Mouse (Mus musculus) left cerebral cortex, adult 2 months (tissue): Measurements from ENCODE around the gene Manba. TPM values are rescaled to one million over a fixed set of nuclear protein-coding genes. Genes with fewer than 3 reads are reported as not detected.
"Not testable (repeated sequence)": the region's sequence is repeated elsewhere in the genome, so short reads cannot be mapped to it uniquely, and the experiment has no call there.

Experiments used
- DNase-seq, 2 experiments: peaks; one replicate each; pipeline ENCODE4 v3.0.0; 2021 to 2022; ENCODE audit warnings: low spot score in 2 of 2, mixed read lengths in 1 of 2; ENCODE audit errors: extremely low spot score in 1 of 2
- H3K27ac ChIP-seq: fragments of 200-600 bp; 2 replicates; pipeline ENCODE4 v1.8.1; 2022
- H3K4me3 ChIP-seq: fragments of 200-600 bp; 2 replicates; pipeline ENCODE4 v1.8.1; 2022
- CTCF ChIP-seq: fragments of 200-600 bp; IDR thresholded peaks from 2 replicates; pipeline ENCODE4 v1.8.1; 2022; ENCODE audit warnings: antibody characterized with exemption, mild to moderate bottlenecking, moderate library complexity
- intact Hi-C: fragments of 180-260 bp; cut with DNase I; formaldehyde crosslinking; loops from one replicate; pipeline ENCODE4 v1.15.1; 2025
- total RNA-seq, 2 experiments: library from RNA; stranded (reverse); gene quantifications; 2 replicates each; pipeline ENCODE4 v1.2.3; 2021

Manba gene
- total RNA-seq, 2 experiments from 2014 or later, result 8.9 to 15.5 TPM

GRCm38 (mm10) chr3:135489865-135490520, 4.6 kb downstream of the Manba start:
- H3K27ac ChIP-seq, result no peak overlapping the region
- no peak overlapping the region for H3K4me3 ChIP-seq
- intact Hi-C loops, result no loop called here
- TF ChIP-seq CTCF, result no peak
- DNase-seq, result no peak

GRCm38 (mm10) chr3:135491102-135491501, 5.7 kb downstream of the Manba start:
- no peak overlapping the region for H3K4me3 ChIP-seq
- no peak for TF ChIP-seq CTCF
- DNase-seq, result no peak
- H3K27ac ChIP-seq, result no peak overlapping the region
- intact Hi-C loops, result no loop called here

GRCm38 (mm10) chr3:135493320-135493719, 7.9 kb downstream of the Manba start:
- H3K4me3 ChIP-seq, DNase-seq, intact Hi-C loops, H3K27ac ChIP-seq: not testable (repeated sequence)

GRCm38 (mm10) chr3:135497956-135498355, 12.5 kb downstream of the Manba start:
- intact Hi-C loops, DNase-seq, H3K27ac ChIP-seq, H3K4me3 ChIP-seq: not testable (repeated sequence)

- TF ChIP-seq CTCF, result no peak
- intact Hi-C loops, result no loop called here
- no peak for DNase-seq
- Histone ChIP-seq H3K27ac (no peak overlapping the region), H3K4me3 (no peak overlapping the region)
These were observed 13.5 kb downstream of the Manba start for GRCm38 (mm10) chr3:135498891-135499290.

- no peak overlapping the region for H3K27ac ChIP-seq
- no peak for DNase-seq
- intact Hi-C loops, result no loop called here
- TF ChIP-seq CTCF, result no peak
- H3K4me3 ChIP-seq, result no peak overlapping the region
These were observed 17.7 kb downstream of the Manba start for GRCm38 (mm10) chr3:135503160-135503559.

- intact Hi-C loops, result loop anchor here (2.0 kb wide), 1 partner anchor 103 kb away; no protein-coding TSS in a partner anchor
- peak; percentile 20 to 43 for DNase-seq
- H3K4me3 ChIP-seq, result no peak overlapping the region
- H3K27ac ChIP-seq, result no peak overlapping the region
- TF ChIP-seq CTCF, result peak; percentile 83
These were observed 20.0 kb downstream of the Manba start for GRCm38 (mm10) chr3:135505369-135505909.

- TF ChIP-seq CTCF, result no peak
- intact Hi-C loops, result loop anchor here (2.0 kb wide), 1 partner anchor 103 kb away; no protein-coding TSS in a partner anchor
- Histone ChIP-seq H3K27ac (no peak overlapping the region), H3K4me3 (no peak overlapping the region)
- DNase-seq, result no peak
These were observed 20.6 kb downstream of the Manba start for GRCm38 (mm10) chr3:135505916-135506482.

- no peak for DNase-seq
- Histone ChIP-seq H3K27ac (no peak overlapping the region), H3K4me3 (no peak overlapping the region)
- no peak for TF ChIP-seq CTCF
- intact Hi-C loops, result no loop called here
These were observed 22.1 kb downstream of the Manba start for GRCm38 (mm10) chr3:135507506-135507905.

- H3K4me3 ChIP-seq, result no peak overlapping the region
- intact Hi-C loops, result no loop called here
- DNase-seq, result no peak
- TF ChIP-seq CTCF, result no peak
- no peak overlapping the region for H3K27ac ChIP-seq
These were observed 22.8 kb downstream of the Manba start for GRCm38 (mm10) chr3:135508191-135508590.

- DNase-seq, result no peak
- intact Hi-C loops, result no loop called here
- Histone ChIP-seq H3K27ac (no peak overlapping the region), H3K4me3 (no peak overlapping the region)
- TF ChIP-seq CTCF, result no peak
These were observed 25.0 kb downstream of the Manba start for GRCm38 (mm10) chr3:135510372-135510771.

- no peak overlapping the region for H3K27ac ChIP-seq
- no peak overlapping the region for H3K4me3 ChIP-seq
- TF ChIP-seq CTCF, result no peak
- no peak for DNase-seq
- intact Hi-C loops, result no loop called here
These were observed 26.3 kb downstream of the Manba start for GRCm38 (mm10) chr3:135511683-135512082.

GRCm38 (mm10) chr3:135513270-135513669, 27.9 kb downstream of the Manba start:
- intact Hi-C loops, result no loop called here
- Histone ChIP-seq H3K4me3 (no peak overlapping the region), H3K27ac (no peak overlapping the region)
- DNase-seq, result no peak
- TF ChIP-seq CTCF, result no peak
